Mouse (Mus musculus) C2C12 (cell line): ENCODE measurements around the gene Copg2. TPM values are rescaled to one million over a fixed set of nuclear protein-coding genes. Genes with fewer than 3 reads are reported as not detected.
A peak's percentile ranks its signal among the peaks of the same experiment; 100 is the strongest.

ENCODE experiments used
- H3K27me3 ChIP-seq: one replicate; pipeline ENCODE4 v1.6.1; 2011; ENCODE audit not compliant: control insufficient read depth, insufficient read depth, insufficient read length
- H3K36me3 ChIP-seq: one replicate; pipeline ENCODE4 v1.6.1; 2011; ENCODE audit not compliant: control insufficient read depth, insufficient read depth
- H3K4me3 ChIP-seq: one replicate; pipeline ENCODE4 v1.5.1; 2011; ENCODE audit warnings: mild to moderate bottlenecking, control low read depth; ENCODE audit not compliant: poor library complexity, insufficient read depth, severe bottlenecking
- H3K79me2 ChIP-seq: one replicate; pipeline ENCODE4 v1.6.1; 2011; ENCODE audit not compliant: control insufficient read depth, insufficient read depth
- H3K79me3 ChIP-seq: one replicate; pipeline ENCODE4 v1.6.1; 2011; ENCODE audit warnings: low read depth, control low read depth
- H3ac ChIP-seq: one replicate; pipeline ENCODE3; 2011; ENCODE audit warnings: low read depth; ENCODE audit not compliant: control insufficient read depth, insufficient read length
- CEBPB ChIP-seq: IDR thresholded peaks from one replicate; pipeline ENCODE4 v1.6.1; 2011; ENCODE audit warnings: low read depth, mild to moderate bottlenecking, control low read depth, moderate library complexity
- CTCF ChIP-seq: IDR thresholded peaks from one replicate; pipeline ENCODE4 v1.5.1; 2011; ENCODE audit not compliant: control insufficient read depth, insufficient read depth, insufficient read length
- FOSL1 ChIP-seq: IDR thresholded peaks from one replicate; pipeline ENCODE4 v1.8.0; 2011; ENCODE audit warnings: mild to moderate bottlenecking, low read length; ENCODE audit not compliant: poor library complexity, insufficient read depth, severe bottlenecking
- MAX ChIP-seq: IDR thresholded peaks from one replicate; pipeline ENCODE4 v1.6.1; 2011; ENCODE audit warnings: mild to moderate bottlenecking, control low read depth
- MYOD1 ChIP-seq: IDR thresholded peaks from one replicate; pipeline ENCODE4 v1.6.1; 2011; ENCODE audit warnings: low read depth; ENCODE audit not compliant: control insufficient read depth, insufficient read length
- MYOG ChIP-seq: IDR thresholded peaks from one replicate; pipeline ENCODE4 v1.6.1; 2011; ENCODE audit not compliant: control insufficient read depth, insufficient read length; ENCODE audit errors: extremely low read depth
- USF1 ChIP-seq: IDR thresholded peaks from one replicate; pipeline ENCODE4 v1.6.1; 2011; ENCODE audit warnings: low read depth, mild to moderate bottlenecking, control low read depth, moderate library complexity
- long read RNA-seq, 2 experiments: library from polyadenylated mRNA; unstranded; transcript quantifications; one replicate each; pipeline ENCODE4 v2.0.0; 2019 to 2020
- polyA plus RNA-seq: library from polyadenylated mRNA; unstranded; fragments of >200 nt; fragmentation: generic; extraction: Trizol; gene quantifications from one replicate; pipeline ENCODE4 v1.2.1, GENCODE M21; 2012; ENCODE audit warnings: missing spikeins

Gene Copg2
- 12.0 TPM for polyA plus RNA-seq
- long read RNA-seq, experiment 1, partial matches to known transcripts: 2 of 4 reads
- long read RNA-seq, experiment 1, other reads (novel, unspliced or antisense): 2 of 4 reads
- long read RNA-seq, experiment 2, transcript Copg2-201 (24 exons, 3,961 nt): major isoform, 18 of 21 reads
- long read RNA-seq, experiment 2, partial matches to known transcripts: 2 of 21 reads
- long read RNA-seq, experiment 2, other reads (novel, unspliced or antisense): 1 of 21 reads

DNA sequence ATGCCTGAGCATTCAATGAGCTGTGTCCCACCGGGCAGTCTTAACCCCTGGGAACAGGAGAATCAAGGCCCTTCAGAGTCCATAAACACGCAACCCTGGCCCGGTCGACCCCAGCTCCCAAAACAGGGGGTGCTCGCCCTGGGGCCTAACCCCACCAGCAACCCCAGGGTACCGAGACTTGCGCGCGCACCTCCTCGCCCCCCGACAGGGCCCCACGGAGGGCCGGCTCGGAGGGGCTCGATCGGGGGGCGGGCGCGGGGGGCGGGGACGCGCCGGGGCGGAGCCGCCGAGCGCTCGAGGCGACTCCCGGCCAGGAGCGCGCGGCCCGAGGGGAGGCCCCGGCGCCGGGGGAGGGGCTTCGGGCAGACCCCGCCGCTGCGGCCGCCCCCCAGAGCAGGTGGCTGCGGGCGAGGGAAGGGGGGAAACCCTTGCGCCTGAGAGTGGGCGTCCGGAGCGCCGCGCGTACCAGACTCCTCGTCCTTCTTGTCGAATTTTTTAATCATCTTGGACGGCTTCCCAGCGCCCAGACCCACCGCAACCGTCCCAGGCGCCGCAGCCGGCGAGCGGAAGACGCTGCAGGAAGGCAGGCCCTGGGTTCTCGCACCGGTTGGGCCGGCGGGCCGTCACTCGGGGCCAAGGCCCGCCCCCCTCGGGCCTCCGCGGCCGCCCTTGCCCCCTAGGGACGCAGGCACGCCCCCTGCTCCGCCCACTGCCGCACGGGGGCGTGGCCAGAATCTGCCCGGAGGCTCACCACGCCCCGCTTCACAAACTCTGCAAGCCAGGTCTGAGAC is at the start of gene Copg2:
Gene Copg2, minus strand, starts transcription at position 600 of the 791 bp plus-strand sequence.
- Histone ChIP-seq H3K27me3 (no peaks in the 10 kb centered on the region), H3K79me3 (no peaks in the 10 kb centered on the region), H3K36me3 (no peaks in the 10 kb centered on the region), H3K79me2 (no peaks in the 10 kb centered on the region), H3ac (peak within 1 kb of the TSS; percentile 84), H3K4me3 (peak within 1 kb of the TSS; percentile 57)
- TF ChIP-seq USF1 (no peak), CEBPB (no peak), FOSL1 (no peak), MAX (no peak), MYOG (no peak), MYOD1 (no peak), CTCF (no peak)

GRCm38 (mm10) chr6:30939264-30939663 is 42.7 kb upstream of the Copg2 start:
- H3K4me3 ChIP-seq: no peak overlapping the region
- H3K27me3 ChIP-seq: no peaks in the 10 kb centered on the region
- H3K79me2 ChIP-seq: no peaks in the 10 kb centered on the region
- no peaks in the 10 kb centered on the region for H3K36me3 ChIP-seq
- H3ac ChIP-seq: no peak overlapping the region
- no peaks in the 10 kb centered on the region for H3K79me3 ChIP-seq
- no peak for TF ChIP-seq USF1
- TF ChIP-seq CTCF: no peak
- no peak for TF ChIP-seq FOSL1
- no peak for TF ChIP-seq CEBPB
- no peak for TF ChIP-seq MAX
- no peak for TF ChIP-seq MYOD1
- TF ChIP-seq MYOG: no peak

DNA sequence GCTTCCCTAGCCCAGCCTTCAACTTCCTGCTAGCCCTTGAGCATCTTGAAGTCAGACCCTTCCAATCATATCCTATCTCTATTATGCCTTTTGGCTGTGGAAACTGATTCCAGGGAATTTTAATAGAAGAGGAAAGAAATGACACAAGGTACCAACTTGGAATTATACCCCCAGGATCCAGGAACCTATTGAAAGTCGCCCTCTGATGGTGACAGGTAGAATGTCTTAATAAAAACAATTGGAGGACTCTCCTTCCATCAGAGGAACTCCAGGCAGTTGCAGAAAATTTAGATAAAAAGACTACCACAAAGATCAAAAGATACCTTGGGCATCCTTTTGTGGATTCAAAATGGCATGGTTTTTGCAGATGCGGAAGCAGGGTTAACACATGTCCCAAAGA is 26.2 kb upstream of the Copg2 start:
- H3K27me3 ChIP-seq: peaks cover 4% of the 10 kb centered on the region
- TF ChIP-seq CTCF: no peak
- no peak for TF ChIP-seq MYOG
- no peak for TF ChIP-seq MAX
- no peak for TF ChIP-seq USF1
- no peak for TF ChIP-seq CEBPB
- no peak for TF ChIP-seq MYOD1
- TF ChIP-seq FOSL1: no peak
- H3K79me2 ChIP-seq: no peaks in the 10 kb centered on the region
- H3K79me3 ChIP-seq: no peaks in the 10 kb centered on the region
- H3ac ChIP-seq: no peak overlapping the region
- no peaks in the 10 kb centered on the region for H3K36me3 ChIP-seq
- no peak overlapping the region for H3K4me3 ChIP-seq

DNA sequence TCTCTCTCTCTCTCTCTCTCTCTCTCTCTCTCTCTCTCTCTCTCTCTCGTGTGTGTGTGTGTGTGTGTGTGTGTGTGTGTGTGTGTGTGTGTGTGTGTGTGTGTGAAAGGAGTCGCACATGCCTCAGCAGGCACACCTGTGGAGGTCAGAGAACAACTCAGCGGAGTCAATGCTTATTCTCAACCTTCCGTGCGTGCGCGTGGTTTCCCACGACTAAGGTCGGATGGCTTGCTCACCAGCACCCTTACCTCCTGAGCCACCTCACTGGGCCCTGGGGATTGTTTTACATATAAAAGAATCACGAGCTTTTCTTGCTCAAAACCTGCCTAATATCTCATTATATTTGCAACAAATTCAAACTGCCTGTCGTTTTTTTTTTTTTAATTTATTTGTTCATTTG is 25.2 kb upstream of the Copg2 start:
- TF ChIP-seq CEBPB (no peak), MYOG (no peak), USF1 (no peak)
- Histone ChIP-seq H3K36me3 (no peaks in the 10 kb centered on the region), H3ac (no peak overlapping the region), H3K4me3 (no peak overlapping the region), H3K27me3 (peaks cover 4% of the 10 kb centered on the region), H3K79me2 (no peaks in the 10 kb centered on the region), H3K79me3 (no peaks in the 10 kb centered on the region)

GRCm38 (mm10) chr6:30920834-30921675 is 24.5 kb upstream of the Copg2 start:
- H3K36me3 ChIP-seq: no peaks in the 10 kb centered on the region
- H3ac ChIP-seq: no peak overlapping the region
- no peak for TF ChIP-seq FOSL1
- no peak for TF ChIP-seq USF1
- TF ChIP-seq CEBPB: no peak
- no peaks in the 10 kb centered on the region for H3K79me2 ChIP-seq
- H3K4me3 ChIP-seq: no peak overlapping the region
- peaks cover 4% of the 10 kb centered on the region for H3K27me3 ChIP-seq
- H3K79me3 ChIP-seq: no peaks in the 10 kb centered on the region
